Mouse (Mus musculus) embryo, embryonic 11 days (tissue): ENCODE results near the gene Fads2.

Experiments
- DNase-seq: peaks from one replicate; pipeline ENCODE4 v3.0.0-alpha.2; 2015

Gene Fads2

GRCm38 (mm10) chr19:10102054-10102700, 631 bp upstream of the Fads2 start:
- DNase-seq, result no peak

GRCm38 (mm10) chr19:10100631-10101071, 895 bp downstream of the Fads2 start:
- DNase-seq, result peak; percentile 91

GRCm38 (mm10) chr19:10097826-10098225, 3.7 kb downstream of the Fads2 start:
- peak; percentile 14 for DNase-seq

GRCm38 (mm10) chr19:10096371-10096876, 5.1 kb downstream of the Fads2 start:
- no peak for DNase-seq

- DNase-seq, result no peak
Measured at GRCm38 (mm10) chr19:10094695-10095094, 6.9 kb downstream of the Fads2 start.

- no peak for DNase-seq
Measured at GRCm38 (mm10) chr19:10093829-10094228, 7.7 kb downstream of the Fads2 start.

GRCm38 (mm10) chr19:10086976-10087375, 14.6 kb downstream of the Fads2 start:
- no peak for DNase-seq

GRCm38 (mm10) chr19:10085454-10085853, 16.1 kb downstream of the Fads2 start:
- DNase-seq, result no peak

- no peak for DNase-seq
Measured at GRCm38 (mm10) chr19:10082105-10082504, 19.4 kb downstream of the Fads2 start.

- no peak for DNase-seq
Measured at GRCm38 (mm10) chr19:10080384-10080783, 21.2 kb downstream of the Fads2 start.

GRCm38 (mm10) chr19:10078392-10078791, 23.2 kb downstream of the Fads2 start:
- no peak for DNase-seq

GRCm38 (mm10) chr19:10073145-10073544, 28.4 kb downstream of the Fads2 start:
- DNase-seq, result no peak

GRCm38 (mm10) chr19:10071892-10072291, 29.7 kb downstream of the Fads2 start:
- DNase-seq, result no peak

GRCm38 (mm10) chr19:10071166-10071565, 30.4 kb downstream of the Fads2 start:
- DNase-seq, result no peak

- DNase-seq, result no peak
Measured at GRCm38 (mm10) chr19:10070186-10070980, 31.2 kb downstream of the Fads2 start.

GRCm38 (mm10) chr19:10067701-10068100, 33.8 kb downstream of the Fads2 start:
- no peak for DNase-seq

GRCm38 (mm10) chr19:10066502-10066901, 35.0 kb downstream of the Fads2 start:
- no peak for DNase-seq

GRCm38 (mm10) chr19:10066189-10066500, 35.4 kb downstream of the Fads2 start:
- no peak for DNase-seq

GRCm38 (mm10) chr19:10065465-10066188, 35.9 kb downstream of the Fads2 start:
- DNase-seq, result no peak

- no peak for DNase-seq
Measured at GRCm38 (mm10) chr19:10064173-10065012, 37.2 kb downstream of the Fads2 start.

- DNase-seq, result no peak
Measured at GRCm38 (mm10) chr19:10062862-10063261, 38.7 kb downstream of the Fads2 start.

- DNase-seq, result no peak
Measured at GRCm38 (mm10) chr19:10062292-10062691, 39.3 kb downstream of the Fads2 start.

GRCm38 (mm10) chr19:10061624-10062023, 39.9 kb downstream of the Fads2 start:
- DNase-seq, result no peak
